Mouse (Mus musculus): ENCODE data around the gene Psen1.

DNA sequence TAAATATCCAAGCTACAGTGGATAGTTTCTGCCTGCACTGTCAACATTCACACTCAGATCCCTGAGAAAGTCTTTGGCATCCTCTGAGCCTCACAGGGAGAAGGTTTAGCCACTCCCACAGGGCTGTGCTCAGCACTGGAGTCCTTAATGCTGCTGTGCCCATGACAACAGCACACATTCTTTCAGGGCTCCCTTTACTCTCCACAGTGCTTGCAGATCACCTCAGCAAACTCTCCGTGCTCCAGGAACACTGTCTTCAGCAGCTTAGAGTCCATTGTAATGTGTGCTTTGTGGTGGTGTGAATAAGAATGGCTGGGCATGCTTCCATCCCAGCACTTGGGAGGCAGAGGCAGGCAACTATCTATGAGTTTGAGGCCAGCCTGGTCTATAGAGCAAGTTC, 61.2 kb downstream of the Psen1 start:
- TF ChIP-seq CTCF (IDR thresholded peaks at IDR 0.05; ENCODE audit: control insufficient read depth, insufficient read depth, insufficient replicate concordance, low read depth, low read length) (no peak), POLR2A (IDR thresholded peaks at IDR 0.05; ENCODE audit: control insufficient read depth, low read depth, low read length) (no peak)
